Mouse (Mus musculus): ENCODE data around the gene Exoc3.

The Exoc3 gene

GRCm38 (mm10) chr13:74140793-74141192, 67.7 kb downstream of the Exoc3 start:
- in situ Hi-C loops (cut with MseI, MboI): no loop called here

GRCm38 (mm10) chr13:74138906-74139647, 69.5 kb downstream of the Exoc3 start:
- in situ Hi-C loops (cut with MseI, MboI): no loop called here

- in situ Hi-C loops (cut with MseI, MboI): no loop called here
Observed at GRCm38 (mm10) chr13:74129909-74130308, 78.6 kb downstream of the Exoc3 start.

GRCm38 (mm10) chr13:74127571-74127970, 81.0 kb downstream of the Exoc3 start:
- in situ Hi-C loops (cut with MseI, MboI): no loop called here

GRCm38 (mm10) chr13:74122632-74123031, 85.9 kb downstream of the Exoc3 start:
- in situ Hi-C loops (cut with MseI, MboI): no loop called here

- in situ Hi-C loops (cut with MseI, MboI): no loop called here
Observed at GRCm38 (mm10) chr13:74121795-74122330, 86.7 kb downstream of the Exoc3 start.

- in situ Hi-C loops (cut with MseI, MboI): no loop called here
Observed at GRCm38 (mm10) chr13:74121141-74121602, 87.4 kb downstream of the Exoc3 start, which contains the start of gene Slc9a3. Gene Slc9a3 (plus strand): TSS chr13:74121457.

Data from mouse trophoblast stem cell (cell line).